Mouse (Mus musculus) thymus, postnatal 36 days (tissue): ENCODE measurements around the gene Commd2.

Experiments
- DNase-seq, 2 experiments: peaks; one replicate each; pipeline ENCODE4 v3.0.0; 2022; ENCODE audit warnings: mixed read lengths in 2 of 2

The Commd2 gene

DNA sequence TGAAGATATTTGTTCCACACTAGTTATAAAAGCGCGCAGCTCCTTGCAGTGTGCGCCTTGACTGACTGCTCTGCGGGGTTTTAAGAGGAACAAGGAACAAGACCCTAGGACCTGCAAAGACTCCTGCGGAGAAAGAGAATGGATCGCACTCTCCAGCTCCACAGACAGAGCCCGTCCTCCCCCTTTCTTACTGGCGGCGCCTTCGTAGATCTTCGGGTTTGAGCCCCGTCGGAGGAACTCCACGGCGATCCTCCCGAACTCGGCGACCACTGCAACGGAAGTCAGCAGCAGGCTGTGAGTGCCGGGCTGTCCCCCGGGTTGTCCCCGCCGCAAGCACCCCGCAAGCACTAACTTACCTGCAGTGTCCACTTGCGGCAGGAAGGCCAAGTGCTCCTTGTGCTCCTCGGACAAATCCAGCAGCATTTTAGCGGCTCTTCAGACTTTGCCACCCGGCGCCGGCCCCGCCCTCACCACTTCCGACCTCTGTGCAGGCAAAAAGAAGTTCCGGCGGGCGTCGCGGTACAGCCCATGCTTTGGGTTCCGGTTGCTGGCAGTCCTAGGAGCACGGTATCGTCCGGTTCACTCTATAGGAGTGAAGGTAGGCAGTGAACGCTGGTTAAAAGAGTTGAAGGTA lies at the start of gene Commd2:
Gene Commd2 (minus strand): TSS at position 485 of the 634 bp plus-strand sequence.
- DNase-seq: peak; percentile 85 to 90

DNA sequence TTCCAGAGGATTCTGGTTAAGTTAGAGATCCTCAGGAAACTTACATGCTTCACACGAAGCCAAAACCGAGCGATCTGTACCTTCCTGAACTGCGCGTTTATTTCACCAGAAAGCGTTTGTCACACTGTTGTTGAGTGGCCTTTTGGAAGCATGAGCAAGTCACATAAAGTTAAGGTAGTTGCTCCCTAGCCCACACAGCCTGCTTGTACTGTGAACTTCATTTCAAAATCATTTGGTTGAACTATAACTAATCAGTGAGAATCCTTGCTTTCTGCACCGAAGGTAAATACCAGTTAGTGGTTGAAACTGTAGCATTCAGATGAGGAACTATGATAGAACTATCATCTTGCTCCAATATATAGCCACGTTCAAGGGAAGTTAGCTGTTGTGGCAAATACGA lies 45.3 kb upstream of the Commd2 start:
- no peak for DNase-seq

DNA sequence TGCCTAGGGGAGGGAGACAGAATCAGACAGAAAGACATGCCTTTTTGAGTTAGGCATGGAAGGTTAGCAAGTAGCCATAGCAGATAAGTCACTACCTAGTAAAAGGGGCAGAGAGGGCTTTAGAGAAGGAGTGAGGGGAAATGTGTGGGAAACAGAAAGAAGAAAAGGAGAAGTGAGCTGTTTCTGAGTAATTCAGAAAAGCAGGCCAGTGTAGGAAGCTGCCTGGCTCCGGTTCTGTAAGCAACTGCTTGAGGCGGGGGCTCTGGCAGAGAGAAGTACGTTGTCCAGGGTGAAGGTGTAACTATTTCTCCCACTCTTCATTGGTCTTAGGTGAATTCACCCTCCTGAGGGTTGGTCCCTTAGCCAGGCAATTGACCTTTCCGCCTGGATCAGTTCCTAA lies 44.7 kb upstream of the Commd2 start:
- DNase-seq: no peak

DNA sequence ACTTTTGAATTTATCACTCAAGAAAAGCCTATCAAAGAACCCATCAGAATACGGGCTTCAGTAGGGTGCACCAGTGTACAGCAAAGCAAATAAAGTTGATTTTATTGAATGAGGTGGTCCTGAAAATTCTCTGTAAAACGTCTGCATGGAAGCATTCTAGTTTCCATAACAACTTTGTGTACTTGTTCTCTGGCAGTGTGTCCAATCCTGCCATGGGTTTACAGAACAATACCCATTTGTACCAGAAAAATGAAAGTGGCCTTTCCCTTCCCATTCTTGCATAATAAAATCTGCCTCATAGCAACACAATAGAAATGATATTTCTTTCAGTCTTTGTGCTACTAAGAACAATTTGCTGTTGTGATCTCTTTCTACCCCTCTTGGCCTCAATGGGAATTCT lies 41.2 kb upstream of the Commd2 start, which contains the start of gene Ankub1:
Gene Ankub1 (minus strand): TSS at position 81 of the 400 bp plus-strand sequence.
- no peak for DNase-seq

DNA sequence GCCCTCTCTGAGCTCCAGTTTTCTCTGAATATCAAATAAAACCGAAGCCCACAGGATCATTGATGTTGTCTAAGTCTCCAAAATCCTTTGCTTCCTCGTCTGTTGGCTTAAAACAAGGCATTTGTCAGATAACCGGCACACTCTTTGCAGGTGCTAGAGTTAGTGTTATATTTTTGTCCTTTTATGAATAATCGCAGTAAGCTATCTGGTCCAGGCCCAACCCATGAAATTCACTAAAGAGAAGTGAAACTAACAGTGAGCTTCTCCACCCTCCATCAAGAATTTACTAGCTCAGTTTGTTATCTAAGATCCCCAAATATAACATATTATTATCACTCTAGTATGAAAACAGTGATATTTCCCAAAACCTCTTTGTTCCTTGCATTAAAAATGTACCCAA lies 40.3 kb upstream of the Commd2 start:
- DNase-seq: no peak

DNA sequence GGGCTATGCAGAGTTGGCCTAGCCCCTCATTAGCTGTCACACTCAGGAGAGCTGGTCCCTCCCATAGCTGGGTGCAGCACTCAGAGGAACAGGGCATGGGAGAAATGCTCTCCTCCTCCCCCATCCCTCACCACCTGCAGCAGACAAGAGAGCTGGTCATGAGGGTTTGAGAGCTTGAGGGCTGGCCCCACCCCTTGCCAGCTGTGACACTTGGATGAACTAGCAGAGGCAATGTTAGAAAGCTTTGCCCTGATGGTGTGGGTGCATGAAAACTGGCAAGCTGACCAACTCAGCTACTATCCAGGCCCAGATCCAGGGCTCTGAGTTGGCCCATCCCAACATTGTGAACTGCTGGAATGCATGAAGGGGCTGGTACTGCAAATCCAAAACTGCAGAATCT lies 26.3 kb upstream of the Commd2 start:
- DNase-seq: no peak

DNA sequence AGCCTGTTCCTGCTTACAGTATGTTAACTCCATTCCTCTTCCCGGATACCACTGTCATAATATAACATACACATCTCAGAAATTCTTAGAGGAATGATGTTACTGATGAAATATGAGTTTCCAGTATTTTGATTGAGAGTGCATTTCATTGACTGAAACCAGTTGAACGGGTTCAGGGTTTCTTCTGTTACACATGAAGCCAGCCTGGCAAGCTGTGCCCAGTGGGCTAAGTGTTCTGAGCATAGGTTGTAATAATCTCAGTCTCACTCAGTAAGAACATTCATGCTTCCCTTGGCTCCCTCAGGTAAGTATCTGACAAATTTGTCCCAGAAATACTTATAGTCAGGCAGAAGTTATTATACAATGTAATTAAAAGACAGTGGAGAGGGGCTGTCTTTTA lies 22.6 kb upstream of the Commd2 start:
- no peak for DNase-seq

DNA sequence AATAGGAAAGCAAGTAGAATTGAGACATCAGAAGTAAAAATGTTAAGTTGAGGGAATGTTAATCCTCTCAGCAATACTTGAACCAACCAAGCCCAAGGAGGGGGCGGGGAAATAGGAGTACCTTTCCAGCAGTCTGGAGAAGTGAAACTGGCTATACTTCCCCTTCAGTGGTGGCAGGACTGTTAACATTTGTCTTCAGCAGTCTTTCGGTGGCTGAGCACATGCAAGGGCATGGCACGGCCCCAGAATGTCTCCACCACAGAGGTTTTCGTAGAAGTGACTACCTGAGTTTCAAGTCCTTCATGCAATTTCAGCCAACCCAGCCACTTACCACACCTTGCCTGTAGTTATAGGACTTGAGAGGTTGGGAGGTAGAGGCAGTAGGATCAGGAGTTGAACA lies 22.1 kb upstream of the Commd2 start:
- no peak for DNase-seq

DNA sequence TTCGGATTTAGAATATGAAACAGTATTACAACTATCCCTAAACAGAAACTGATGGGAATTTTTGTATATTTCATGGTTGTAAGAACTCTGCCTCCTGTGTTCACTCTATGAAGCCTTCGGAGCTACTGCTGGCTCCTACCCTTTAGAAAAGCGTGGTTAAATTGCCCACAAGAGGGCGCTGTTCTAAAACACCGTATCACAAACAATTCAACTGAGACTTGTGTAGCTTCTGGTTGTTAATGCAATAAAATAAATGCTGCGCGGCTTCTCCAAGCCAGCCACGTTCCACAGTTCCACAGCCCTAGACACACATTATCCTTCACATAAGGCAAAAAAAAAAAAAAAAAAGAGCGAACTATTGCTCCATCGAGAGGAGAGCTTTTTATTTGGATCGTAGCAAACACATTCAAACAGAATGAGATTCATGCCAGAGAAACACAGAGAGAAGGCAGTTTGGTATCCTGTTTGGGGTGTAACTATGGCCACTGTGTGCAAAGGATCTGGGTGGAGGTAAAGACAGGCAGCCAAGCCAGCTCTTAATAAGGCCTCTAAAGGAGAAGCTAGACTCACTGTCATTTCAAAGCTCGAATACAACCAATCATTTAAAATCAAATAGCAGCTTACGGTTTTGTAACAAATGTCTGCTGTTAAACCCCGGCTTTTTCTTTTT lies 15.7 kb upstream of the Commd2 start:
- DNase-seq: peak; percentile 16 to 19

DNA sequence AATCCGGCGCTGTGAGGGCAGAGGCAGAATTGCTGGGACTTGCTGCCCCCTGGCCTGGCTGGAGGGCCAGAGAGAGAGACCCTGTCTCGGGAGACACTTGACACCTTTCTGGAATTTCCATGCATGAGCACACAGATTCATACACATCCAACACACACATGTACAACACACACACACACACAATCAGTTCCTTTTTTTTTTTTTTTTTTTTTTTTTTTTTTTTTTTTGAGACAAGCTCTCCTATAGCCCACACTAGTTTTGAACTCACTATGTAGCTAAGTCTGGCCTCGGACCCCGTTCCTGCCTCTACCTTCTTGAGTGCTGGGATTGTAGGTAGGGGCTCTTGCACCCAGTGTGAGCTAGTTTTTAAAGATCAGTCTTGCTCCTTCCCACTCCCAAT lies 14.4 kb upstream of the Commd2 start:
- no peak for DNase-seq

DNA sequence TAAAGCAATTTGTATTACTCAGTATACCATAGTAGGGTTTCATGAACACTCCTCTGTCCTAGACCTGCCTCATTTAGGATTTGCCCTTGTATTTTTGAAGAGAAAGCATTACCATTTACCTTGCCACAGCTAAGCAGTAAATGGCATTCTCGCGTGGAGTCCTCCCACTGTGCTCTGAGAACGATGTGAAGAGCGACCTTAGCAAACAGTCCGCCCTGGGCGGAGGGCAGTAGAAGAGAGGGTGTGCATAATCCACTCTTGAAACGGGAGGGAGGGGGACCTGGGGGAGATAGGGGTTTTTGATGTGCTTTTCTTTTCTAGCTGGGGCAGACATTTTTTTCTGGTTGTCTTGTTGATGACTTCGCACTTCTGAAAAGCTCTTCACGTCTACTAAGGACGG lies 13.2 kb upstream of the Commd2 start:
- no peak for DNase-seq

DNA sequence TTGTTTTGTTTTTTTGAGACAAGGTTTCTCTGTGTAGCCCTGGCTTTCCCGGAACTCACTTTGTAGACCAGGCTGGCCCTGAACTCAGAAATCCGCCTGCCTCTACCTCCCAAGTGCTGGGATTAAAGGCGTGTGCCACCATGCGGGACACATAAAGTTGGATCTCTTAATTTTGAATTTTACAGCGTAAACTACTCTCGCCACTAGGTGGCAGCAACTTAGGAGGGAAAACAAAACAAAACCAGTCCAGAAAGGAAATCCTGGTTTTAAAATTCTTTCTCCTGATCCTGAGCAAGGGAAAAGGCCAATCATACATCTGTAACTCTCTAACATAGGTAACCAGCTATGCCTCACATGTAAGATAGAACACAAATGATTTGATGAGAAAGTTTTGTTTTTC lies 12.2 kb upstream of the Commd2 start:
- no peak for DNase-seq

DNA sequence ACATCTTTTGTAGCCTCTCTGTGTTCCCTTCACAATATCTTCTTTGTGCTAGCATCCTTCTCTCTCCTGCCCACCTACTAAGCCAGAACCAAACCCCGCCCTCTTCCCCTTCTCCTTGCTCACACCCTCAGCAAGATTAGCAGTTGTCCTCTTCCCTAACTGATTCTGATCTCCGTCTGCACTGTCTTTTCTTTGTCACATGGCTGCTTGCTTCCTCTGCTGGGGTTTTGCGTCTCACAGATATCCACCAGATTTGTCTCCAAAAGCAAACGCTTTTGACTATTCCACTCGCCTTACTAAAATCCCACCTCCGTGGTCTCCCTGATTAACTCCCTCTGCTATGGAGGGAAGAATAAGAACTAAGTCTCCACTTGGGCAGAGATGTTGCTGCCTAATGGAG lies 7.1 kb upstream of the Commd2 start:
- DNase-seq: no peak

DNA sequence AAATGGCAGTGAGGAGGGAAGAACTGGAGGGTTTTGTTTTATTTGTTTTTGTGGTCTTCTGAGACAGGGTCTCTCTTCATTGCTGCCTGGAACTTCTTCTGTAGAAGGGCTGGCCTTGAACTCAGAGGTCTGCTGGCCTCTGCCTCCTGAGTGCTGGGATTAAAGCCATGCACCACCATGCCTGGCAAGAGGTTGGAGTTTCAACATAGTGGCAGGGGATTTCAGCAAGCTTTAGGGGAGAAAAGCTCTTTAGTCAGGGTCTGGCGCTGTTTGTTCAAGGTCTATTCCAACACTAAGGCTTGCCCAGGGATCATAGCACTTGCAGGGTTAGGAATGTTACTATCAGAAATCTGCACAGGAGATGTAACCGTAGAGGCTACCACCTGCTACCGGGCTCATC lies 2.1 kb upstream of the Commd2 start:
- DNase-seq: no peak

DNA sequence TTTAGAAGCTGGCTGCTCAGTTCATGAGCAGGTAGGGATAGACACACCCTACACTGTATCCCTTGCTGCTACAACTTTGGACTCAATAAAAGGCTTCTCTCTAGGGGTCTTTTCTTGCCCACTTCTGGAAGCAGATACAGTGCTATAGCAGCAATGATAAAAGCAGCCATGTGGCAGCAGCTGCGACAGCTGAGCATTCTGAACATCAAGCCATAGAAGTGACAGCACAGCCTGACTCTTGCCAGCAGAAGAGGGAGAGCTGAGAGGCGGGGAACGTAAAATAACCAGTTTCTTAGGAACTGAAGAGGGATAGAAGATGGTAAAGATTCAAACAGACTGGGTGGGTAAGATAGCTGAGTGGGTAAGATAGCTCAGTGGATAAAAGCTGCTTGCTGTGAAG lies 970 bp upstream of the Commd2 start:
- no peak for DNase-seq

DNA sequence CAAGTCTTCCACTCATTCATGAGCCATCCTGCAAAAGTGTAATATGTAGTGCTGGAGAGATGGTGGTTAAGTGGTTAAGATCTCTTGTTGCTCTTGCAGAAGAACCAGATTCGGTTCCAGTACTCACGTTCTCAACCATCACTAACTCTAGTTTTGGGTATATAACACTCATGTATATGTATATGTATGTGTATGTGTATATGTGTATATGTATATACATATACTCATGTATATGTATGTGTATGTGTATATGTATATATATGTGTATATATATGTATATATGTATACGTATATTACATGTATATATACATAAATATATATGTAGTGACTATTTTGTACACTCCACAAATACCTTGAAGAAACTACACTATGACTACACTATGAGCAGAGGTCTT lies 347 bp upstream of the Commd2 start:
- no peak for DNase-seq

DNA sequence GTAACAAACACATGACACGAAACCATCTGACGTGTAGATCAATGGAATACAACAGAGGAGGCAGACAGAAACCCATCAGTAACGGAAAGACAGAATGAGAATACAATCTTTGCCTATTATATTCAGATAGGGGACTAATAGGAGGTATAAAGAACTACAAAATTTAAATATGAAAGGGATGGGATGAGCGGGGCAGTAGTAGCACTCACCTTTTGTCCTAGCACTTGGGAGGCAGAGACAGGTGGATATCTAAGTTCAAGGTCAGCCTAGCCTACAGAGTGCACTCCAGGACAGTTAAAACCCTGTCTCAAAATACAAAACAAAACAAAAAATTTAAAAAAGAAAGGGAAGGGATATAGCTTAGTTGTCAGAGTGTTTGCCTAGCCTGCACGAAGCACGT lies 8.3 kb downstream of the Commd2 start:
- DNase-seq: no peak

DNA sequence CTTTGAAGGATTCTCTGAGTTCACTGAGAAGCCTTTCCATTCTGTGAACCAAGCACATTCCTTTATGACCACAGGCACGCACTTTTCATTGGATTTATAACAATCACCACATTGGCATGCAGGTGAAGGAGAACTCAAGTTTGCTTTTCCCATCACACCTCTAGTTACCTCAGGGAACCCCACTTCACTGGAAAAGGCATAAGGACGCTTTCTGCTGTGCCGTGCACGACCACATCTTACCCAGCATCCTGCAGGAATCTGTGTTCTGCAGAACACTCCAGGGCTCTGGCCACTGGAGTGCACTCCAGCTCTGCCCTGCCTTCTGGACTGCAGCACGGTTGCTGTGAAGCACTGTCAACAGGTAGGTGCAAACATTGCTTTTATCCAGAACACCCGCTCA lies 13.9 kb downstream of the Commd2 start:
- no peak for DNase-seq

DNA sequence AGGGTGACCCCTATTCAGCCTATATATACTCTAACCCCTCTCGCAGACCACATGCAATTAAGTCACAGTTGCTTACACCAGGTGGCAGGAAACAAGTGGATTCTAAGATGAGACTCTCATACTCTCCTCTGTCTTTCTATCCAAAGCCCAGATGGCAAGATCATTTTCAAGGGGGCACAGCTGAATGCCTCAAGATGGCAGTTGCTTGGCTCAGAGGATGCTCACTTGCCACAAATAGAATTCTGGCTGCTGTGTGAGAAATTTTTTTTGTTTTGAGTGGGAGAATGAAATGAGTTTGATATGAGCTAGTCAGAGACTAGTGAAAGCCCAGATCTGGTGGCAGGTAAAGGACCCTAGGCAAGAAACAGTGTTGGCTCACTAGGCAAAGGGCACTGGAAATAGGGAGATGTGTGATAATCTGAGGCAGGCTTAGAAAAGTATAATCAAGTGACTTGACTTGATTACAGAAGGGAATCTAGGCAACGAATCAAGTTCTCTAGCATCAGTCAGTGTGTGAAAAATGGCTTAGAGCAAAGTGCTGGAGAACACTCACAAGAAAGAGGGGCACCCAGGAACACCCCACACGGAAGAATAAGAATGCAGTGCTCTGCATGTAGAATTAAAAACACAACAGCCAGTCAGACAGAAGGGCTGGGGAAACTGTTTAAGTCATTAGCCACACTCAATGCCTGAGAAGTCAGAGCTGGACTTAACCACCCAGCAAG lies 16.6 kb downstream of the Commd2 start:
- no peak for DNase-seq

DNA sequence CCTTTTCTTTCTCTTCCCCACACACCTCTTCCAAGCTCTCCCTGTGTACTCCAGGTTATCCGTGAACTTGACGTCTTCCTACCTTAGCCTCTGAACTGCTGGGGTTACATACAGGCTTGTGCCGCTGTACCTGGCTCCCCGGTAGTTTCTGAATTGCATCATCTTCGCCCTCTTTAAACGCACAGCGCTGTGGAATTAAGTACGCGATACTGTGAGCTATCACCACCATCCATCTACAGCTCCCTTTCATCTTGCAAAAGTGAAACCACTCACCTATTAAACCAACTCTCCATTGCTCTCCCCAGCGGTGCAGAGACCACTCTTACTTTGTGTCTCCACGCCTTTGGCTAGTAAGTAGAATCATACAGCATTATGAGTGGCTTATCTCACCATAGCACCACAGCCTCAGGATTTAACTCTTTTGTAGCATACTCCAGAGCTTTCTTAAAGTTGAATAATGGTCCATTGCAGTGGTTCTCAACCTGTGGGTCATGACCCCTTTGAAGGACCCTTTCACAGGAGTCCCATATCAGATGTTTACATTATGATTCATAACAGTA lies 24.5 kb downstream of the Commd2 start:
- DNase-seq: no peak

DNA sequence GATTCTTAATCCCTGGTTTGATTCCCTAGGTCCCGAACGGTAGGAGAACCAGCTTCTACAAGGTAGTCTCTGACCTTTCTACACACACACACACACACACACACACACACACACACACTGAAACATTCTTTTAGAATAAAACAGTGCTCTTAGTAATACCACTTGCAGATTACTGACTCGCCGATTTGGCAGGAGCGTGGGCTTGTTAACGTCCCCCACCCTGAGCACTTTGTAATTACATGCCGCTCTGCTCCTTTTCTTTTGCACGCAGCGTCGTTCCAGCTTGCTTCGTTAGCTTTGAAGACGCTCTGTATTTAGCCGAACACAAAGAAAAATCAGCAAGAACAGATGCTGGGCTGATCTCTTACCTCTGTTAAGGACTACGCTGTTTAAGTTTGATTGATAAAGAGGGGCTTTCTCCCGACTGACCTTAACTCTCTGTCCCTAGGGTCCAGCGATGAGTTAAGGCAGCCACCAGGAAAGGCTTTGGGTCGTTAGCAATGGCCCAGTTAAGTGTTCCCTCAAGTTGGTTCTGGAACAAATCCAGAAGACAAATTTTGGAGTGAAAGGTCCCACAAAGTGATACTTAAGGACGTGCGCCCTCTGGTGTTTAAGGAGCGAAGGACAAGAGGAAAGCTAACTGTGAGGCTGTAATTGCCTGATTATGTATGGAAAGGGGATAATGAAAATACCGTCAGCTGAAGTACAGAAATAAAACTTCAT lies 26.1 kb downstream of the Commd2 start:
- peak; percentile 10 to 18 for DNase-seq

DNA sequence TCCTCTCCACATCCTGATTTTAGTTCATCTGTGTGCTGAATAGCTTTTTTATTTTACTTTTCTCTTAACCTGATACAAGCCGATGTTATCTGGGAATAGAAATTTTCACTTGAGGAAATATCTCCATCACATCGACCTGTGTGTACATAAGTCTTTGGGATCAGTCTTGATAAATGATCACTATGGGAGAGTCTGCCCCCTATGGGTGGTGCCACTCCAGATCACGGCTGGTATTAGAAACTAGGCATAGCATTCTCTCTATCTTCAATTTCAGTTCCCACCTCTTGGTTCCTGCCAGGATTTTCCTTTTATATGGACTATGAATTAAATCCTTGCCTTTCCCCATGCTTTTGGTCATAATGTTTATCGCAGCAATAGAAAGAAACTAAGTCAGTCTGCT lies 31.8 kb downstream of the Commd2 start:
- DNase-seq: no peak

DNA sequence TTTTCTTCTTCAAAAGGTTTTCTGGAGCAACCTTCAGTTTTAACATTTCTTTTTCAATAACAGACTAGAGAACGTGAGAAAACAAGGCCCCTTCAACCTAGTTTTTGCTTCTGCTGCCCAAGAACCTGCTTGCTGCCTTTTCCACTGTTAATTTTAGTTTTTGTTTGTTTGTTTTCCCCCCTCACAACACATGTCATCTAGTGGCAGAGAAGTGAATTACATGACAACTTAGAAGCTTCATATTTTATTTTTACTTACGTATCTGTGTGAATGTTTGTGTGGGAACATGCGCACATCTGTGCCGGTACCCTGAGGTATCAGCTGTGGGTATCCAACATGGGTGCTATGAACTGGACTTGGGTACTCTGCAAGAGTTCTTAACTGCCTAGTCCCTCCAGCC lies 35.9 kb downstream of the Commd2 start:
- DNase-seq: no peak
